Mouse (Mus musculus) liver, embryonic 16.5 days (tissue): Measurements from ENCODE around the gene Ramp3. TPM values are rescaled to one million over a fixed set of nuclear protein-coding genes. Genes with fewer than 3 reads are reported as not detected.

ENCODE experiments used
- polyA plus RNA-seq: library from polyadenylated mRNA; unstranded; fragments of >200 nt; fragmentation: Nextera tagmentation; extraction: Ambion mirVana; gene quantifications from 2 replicates; pipeline ENCODE4 v1.2.1, GENCODE M21; 2015

The Ramp3 gene
- polyA plus RNA-seq, 1 experiment from 2014 or later, result 0.31 TPM

Other genes starting within 250 kb of the Ramp3 start
- 2,023 and 2,306 TPM in 2 replicates for gene Ppia, start 243.1 kb upstream of the Ramp3 start, polyA plus RNA-seq
- gene H2afv, start 214.1 kb upstream of the Ramp3 start, polyA plus RNA-seq, result 116 and 120 TPM in 2 replicates
- 7.3 TPM in 2 replicates for gene Purb, start 182.6 kb upstream of the Ramp3 start, polyA plus RNA-seq
- gene Myo1g, start 137.6 kb upstream of the Ramp3 start, polyA plus RNA-seq, result 8.5 and 8.7 TPM in 2 replicates
- gene Ccm2, start 111.6 kb upstream of the Ramp3 start, polyA plus RNA-seq, result 34.5 and 36.0 TPM in 2 replicates
- gene Nacad, start 52.5 kb upstream of the Ramp3 start, polyA plus RNA-seq, result 3.2 and 3.6 TPM in 2 replicates
- 27.2 and 28.6 TPM in 2 replicates for gene Tbrg4, start 32.5 kb upstream of the Ramp3 start, polyA plus RNA-seq
- gene Wap, start 19.9 kb upstream of the Ramp3 start, polyA plus RNA-seq, result not detected in 2 replicates
- gene Gm11983, start 179.1 kb downstream of the Ramp3 start, polyA plus RNA-seq, result not detected in 2 replicates